Mouse (Mus musculus) kidney, postnatal 36 days (tissue): Measurements from ENCODE around the gene Flnc.
"Not testable (repeated sequence)": the region's sequence is repeated elsewhere in the genome, so short reads cannot be mapped to it uniquely, and the experiment has no call there.

Experiments used
- DNase-seq, 2 experiments: peaks; one replicate each; pipeline ENCODE4 v3.0.0; 2021 to 2022; ENCODE audit warnings: mixed read lengths in 2 of 2

The Flnc gene

GRCm38 (mm10) chr6:29433038-29433803 lies at the start of gene Flnc:
Gene Flnc (plus strand): TSS chr6:29433256.
- peak in 1 of 2 experiments; percentile 38 for DNase-seq

- peak; percentile 17 to 43 for DNase-seq
These were observed 45.0 kb upstream of the Flnc start, which contains the start of gene Opn1sw for GRCm38 (mm10) chr6:29388052-29388518. Gene Opn1sw (minus strand): TSS chr6:29388468.

GRCm38 (mm10) chr6:29388606-29389080 lies 44.4 kb upstream of the Flnc start:
- DNase-seq, result peak; percentile 90 to 93

- no peak for DNase-seq
These were observed 43.6 kb upstream of the Flnc start for GRCm38 (mm10) chr6:29389425-29389824.

GRCm38 (mm10) chr6:29390500-29390899 lies 42.6 kb upstream of the Flnc start:
- not testable (repeated sequence) for DNase-seq

GRCm38 (mm10) chr6:29391241-29391640 lies 41.8 kb upstream of the Flnc start:
- not testable (repeated sequence) for DNase-seq

- no peak for DNase-seq
These were observed 41.3 kb upstream of the Flnc start for GRCm38 (mm10) chr6:29391802-29392201.

- no peak for DNase-seq
These were observed 38.8 kb upstream of the Flnc start for GRCm38 (mm10) chr6:29394286-29394685.

- peak; percentile 82 to 90 for DNase-seq
These were observed 36.9 kb upstream of the Flnc start, which contains the start of gene Ccdc136 for GRCm38 (mm10) chr6:29395910-29396713. Gene Ccdc136 (plus strand): TSS chr6:29396309.

- DNase-seq, result no peak
These were observed 36.1 kb upstream of the Flnc start for GRCm38 (mm10) chr6:29396714-29397540.

GRCm38 (mm10) chr6:29397575-29397974 lies 35.5 kb upstream of the Flnc start:
- DNase-seq, result peak in 1 of 2 experiments; percentile 14

GRCm38 (mm10) chr6:29399851-29400250 lies 33.2 kb upstream of the Flnc start:
- no peak for DNase-seq

- peak in 1 of 2 experiments; percentile 41 for DNase-seq
These were observed 30.2 kb upstream of the Flnc start for GRCm38 (mm10) chr6:29402693-29403342.

GRCm38 (mm10) chr6:29406412-29406811 lies 26.6 kb upstream of the Flnc start:
- no peak for DNase-seq

GRCm38 (mm10) chr6:29415446-29415845 lies 17.6 kb upstream of the Flnc start:
- no peak for DNase-seq

GRCm38 (mm10) chr6:29420596-29420995 lies 12.5 kb upstream of the Flnc start:
- DNase-seq, result no peak

- DNase-seq, result no peak
These were observed 7.9 kb upstream of the Flnc start for GRCm38 (mm10) chr6:29425118-29425517.

- no peak for DNase-seq
These were observed 6.7 kb upstream of the Flnc start for GRCm38 (mm10) chr6:29426331-29426730.

GRCm38 (mm10) chr6:29428171-29428570 lies 4.9 kb upstream of the Flnc start:
- DNase-seq, result no peak

GRCm38 (mm10) chr6:29430681-29431420 lies 2.2 kb upstream of the Flnc start:
- no peak for DNase-seq

GRCm38 (mm10) chr6:29431473-29431872 lies 1.6 kb upstream of the Flnc start:
- DNase-seq, result no peak
